In genomic region chr12:106308291-106308955, GRCm38 (mm10) we compare ENCODE assay signal across 15 mouse cellular contexts.
"Had no signal": no experiment of that assay in that cellular context is flagged by ENCODE, and none has a peak within 500 bp of the region (broad histone marks: within the 10 kb centered on the region; RNA-seq: fewer than 3 reads in every experiment).

No protein-coding gene starts in this region.

- H3K27me3 ChIP-seq: megakaryocyte, embryonic 14.5 days had no signal

- H3K36me3 ChIP-seq: kidney, embryonic 15.5 days; limb, embryonic 15.5 days; liver, embryonic 12.5 days; midbrain, embryonic 12.5 days; neural tube, embryonic 15.5 days had no signal

- H3K4me1 ChIP-seq: megakaryocyte, embryonic 14.5 days had no signal

- ATAC-seq: intestine, embryonic 16.5 days; liver, embryonic 12.5 days had no signal

- DNase-seq: kidney, adult 2 months; kidney, postnatal 14 days; lung, embryonic 14.5 days; lung, postnatal 10 days; lung, postnatal 4 days; right cerebral cortex, adult 18-20 months; right cerebral cortex, postnatal 25 days had no signal

- H3K27ac ChIP-seq: kidney, embryonic 15.5 days; left cerebral cortex, adult 2 months; limb, embryonic 15.5 days; liver, embryonic 12.5 days; midbrain, embryonic 12.5 days; neural tube, embryonic 15.5 days had no signal

- H3K4me3 ChIP-seq: kidney, embryonic 15.5 days; left cerebral cortex, adult 2 months; limb, embryonic 15.5 days; liver, embryonic 12.5 days; megakaryocyte, embryonic 14.5 days; midbrain, embryonic 12.5 days; neural tube, embryonic 15.5 days had no signal
